Mouse (Mus musculus): ENCODE results near the gene Kirrel. TPM values are rescaled to one million over a fixed set of nuclear protein-coding genes. Genes with fewer than 3 reads are reported as not detected.

The Kirrel gene
- total and polyA plus RNA-seq, 3 experiments = not detected

- Histone ChIP-seq H3K36me3 (ENCODE audit: control insufficient read depth in 1 of 2, insufficient read depth in 2 of 2, low read length in 2 of 2) (no peaks in the 10 kb centered on the region), H3K27ac (ENCODE audit: control insufficient read depth, low read depth, low read length) (no peak overlapping the region), H3K9me3 (replicated peaks; ENCODE audit: insufficient read depth, low read length) (no peaks in the 10 kb centered on the region), H3K9ac (ENCODE audit: control insufficient read depth, low read depth, low read length, poor library complexity, severe bottlenecking) (no peak overlapping the region), H3K4me3 (ENCODE audit: control insufficient read depth in 1 of 2, insufficient read depth in 1 of 2, low read depth in 2 of 2, low read length in 2 of 2) (no peak overlapping the region), H3K79me2 (ENCODE audit: control insufficient read depth, insufficient read depth, low read length, poor library complexity) (no peaks in the 10 kb centered on the region), H3K4me1 (ENCODE audit: control insufficient read depth in 1 of 2, insufficient read depth in 2 of 2, low read length in 2 of 2) (no peaks in the 10 kb centered on the region), H3K27me3 (ENCODE audit: control insufficient read depth in 1 of 2, insufficient read depth in 2 of 2, low read length in 2 of 2) (no peaks in the 10 kb centered on the region)
- DNase-seq (ENCODE audit: low read depth, low spot score) = no peak
- TF ChIP-seq MEF2A (IDR thresholded peaks at IDR 0.05; ENCODE audit: extremely low read depth, insufficient replicate concordance, low read depth, low read length, poor library complexity, severe bottlenecking) (no peak), GATA1 (IDR thresholded peaks at IDR 0.05; ENCODE audit: low read depth, low read length) (no peak), TAL1 (IDR thresholded peaks at IDR 0.05; ENCODE audit: low read length) (no peak), NELFE (IDR thresholded peaks at IDR 0.05; ENCODE audit: low read depth, low read length) (no peak), USF2 (IDR thresholded peaks at IDR 0.05; ENCODE audit: borderline replicate concordance in 1 of 2, insufficient read depth in 1 of 2, low read depth in 1 of 2, low read length in 2 of 2) (no peak), POLR2A (IDR thresholded peaks at IDR 0.05; ENCODE audit: control insufficient read depth in 1 of 2, insufficient read depth in 1 of 2, low read depth in 1 of 2, low read length in 2 of 2, poor library complexity in 1 of 2) (no peak), ZMIZ1 (IDR thresholded peaks at IDR 0.05; ENCODE audit: low read depth, low read length) (no peak), MYB (IDR thresholded peaks at IDR 0.05; ENCODE audit: low read depth, low read length) (no peak), SIN3A (IDR thresholded peaks at IDR 0.05; ENCODE audit: low read length) (no peak), SMC3 (IDR thresholded peaks at IDR 0.05; ENCODE audit: low read depth, low read length) (no peak), ZC3H11A (IDR thresholded peaks at IDR 0.05; ENCODE audit: low read depth, low read length) (no peak), NRF1 (IDR thresholded peaks at IDR 0.05; ENCODE audit: insufficient read depth, low read depth, low read length, poor library complexity, severe bottlenecking) (no peak), POLR2AphosphoS5 (IDR thresholded peaks at IDR 0.05; ENCODE audit: borderline replicate concordance, low read depth, low read length) (no peak), TBP (IDR thresholded peaks at IDR 0.05; ENCODE audit: low read depth, low read length) (no peak), HCFC1 (IDR thresholded peaks at IDR 0.05; ENCODE audit: low read depth, low read length) (no peak), ETS1 (IDR thresholded peaks at IDR 0.05; ENCODE audit: low read depth, low read length) (no peak)
These were observed 40.6 kb upstream of the Kirrel start for GRCm38 (mm10) chr3:87215176-87215575.

GRCm38 (mm10) chr3:87214221-87214864 is 39.8 kb upstream of the Kirrel start:
- Histone ChIP-seq H3K27ac (ENCODE audit: control insufficient read depth, low read depth, low read length) (no peak overlapping the region), H3K79me2 (ENCODE audit: control insufficient read depth, insufficient read depth, low read length, poor library complexity) (no peaks in the 10 kb centered on the region), H3K4me3 (ENCODE audit: control insufficient read depth in 1 of 2, insufficient read depth in 1 of 2, low read depth in 2 of 2, low read length in 2 of 2) (no peak overlapping the region), H3K4me1 (ENCODE audit: control insufficient read depth in 1 of 2, insufficient read depth in 2 of 2, low read length in 2 of 2) (no peaks in the 10 kb centered on the region), H3K36me3 (ENCODE audit: control insufficient read depth in 1 of 2, insufficient read depth in 2 of 2, low read length in 2 of 2) (no peaks in the 10 kb centered on the region), H3K27me3 (ENCODE audit: control insufficient read depth in 1 of 2, insufficient read depth in 2 of 2, low read length in 2 of 2) (no peaks in the 10 kb centered on the region), H3K9ac (ENCODE audit: control insufficient read depth, low read depth, low read length, poor library complexity, severe bottlenecking) (no peak overlapping the region), H3K9me3 (replicated peaks; ENCODE audit: insufficient read depth, low read length) (no peaks in the 10 kb centered on the region)
- no peak for DNase-seq (ENCODE audit: low read depth, low spot score)
- TF ChIP-seq USF1 (IDR thresholded peaks at IDR 0.05; ENCODE audit: low read depth, low read length) = no peak
- no peak for TF ChIP-seq RCOR1 (IDR thresholded peaks at IDR 0.05; ENCODE audit: low read depth, low read length)
- no peak for TF ChIP-seq MAZ (IDR thresholded peaks at IDR 0.05; ENCODE audit: low read depth, low read length)
- no peak for TF ChIP-seq SIN3A (IDR thresholded peaks at IDR 0.05; ENCODE audit: low read length)
- no peak for TF ChIP-seq EP300 (IDR thresholded peaks at IDR 0.05; ENCODE audit: low read depth in 1 of 2, low read length in 2 of 2)
- TF ChIP-seq TBP (IDR thresholded peaks at IDR 0.05; ENCODE audit: low read depth, low read length) = no peak
- TF ChIP-seq E2F4 (IDR thresholded peaks at IDR 0.05; ENCODE audit: borderline replicate concordance, low read depth, low read length) = no peak
- TF ChIP-seq ZKSCAN1 (IDR thresholded peaks at IDR 0.05; ENCODE audit: low read depth, low read length) = no peak
- no peak for TF ChIP-seq NRF1 (IDR thresholded peaks at IDR 0.05; ENCODE audit: insufficient read depth, low read depth, low read length, poor library complexity, severe bottlenecking)
- no peak for TF ChIP-seq CTCF (IDR thresholded peaks at IDR 0.05 in 2 of 3, conservative IDR thresholded peaks at IDR 0.05 in 1 of 3; ENCODE audit: control insufficient read depth in 1 of 3, insufficient read depth in 1 of 3, low read depth in 2 of 3, low read length in 3 of 3, poor library complexity in 1 of 3, severe bottlenecking in 1 of 3)
- no peak for TF ChIP-seq ELF1 (IDR thresholded peaks at IDR 0.05; ENCODE audit: low read depth, low read length)
- TF ChIP-seq MEF2A (IDR thresholded peaks at IDR 0.05; ENCODE audit: extremely low read depth, insufficient replicate concordance, low read depth, low read length, poor library complexity, severe bottlenecking) = no peak
- TF ChIP-seq TAL1 (IDR thresholded peaks at IDR 0.05; ENCODE audit: low read length) = no peak
- no peak for TF ChIP-seq RAD21 (IDR thresholded peaks at IDR 0.05; ENCODE audit: low read depth, low read length)
- no peak for TF ChIP-seq CHD1 (IDR thresholded peaks at IDR 0.05; ENCODE audit: low read depth, low read length)
- no peak for TF ChIP-seq GATA1 (IDR thresholded peaks at IDR 0.05; ENCODE audit: low read depth, low read length)
- no peak for TF ChIP-seq ZNF384 (IDR thresholded peaks at IDR 0.05; ENCODE audit: low read depth, low read length)
- TF ChIP-seq TCF12 (IDR thresholded peaks at IDR 0.05; ENCODE audit: low read depth, low read length) = no peak

All from MEL (cell line).